Mouse (Mus musculus) CH12.LX (cell line): ENCODE results near the gene Cox19.

Experiments
- BHLHE40 ChIP-seq: IDR thresholded peaks from 2 replicates; pipeline ENCODE4 v1.6.1; 2011; ENCODE audit warnings: mild to moderate bottlenecking, low read depth, low read length, improper control_type of control experiment
- CHD2 ChIP-seq: IDR thresholded peaks from 2 replicates; pipeline ENCODE4 v1.6.1; 2011; ENCODE audit warnings: low read length, improper control_type of control experiment
- CTCF ChIP-seq, 2 experiments: IDR thresholded peaks in 1 of 2; conservative IDR thresholded peaks in 1 of 2; 2 replicates each; pipeline ENCODE4 v1.5.1; 2011 to 2012; ENCODE audit warnings: low read depth in 2 of 2, low read length in 2 of 2, improper control_type of control experiment in 1 of 2, inconsistent platforms in 1 of 2, mild to moderate bottlenecking in 1 of 2, moderate library complexity in 1 of 2
- ETS1 ChIP-seq: conservative IDR thresholded peaks from 2 replicates; pipeline ENCODE4 v1.6.1; 2012; ENCODE audit warnings: low read depth, mild to moderate bottlenecking, inconsistent platforms, low read length, improper control_type of control experiment, moderate library complexity
- HCFC1 ChIP-seq: IDR thresholded peaks from 2 replicates; pipeline ENCODE4 v1.6.1; 2012; ENCODE audit warnings: low read depth, mild to moderate bottlenecking, inconsistent platforms, low read length, improper control_type of control experiment
- JUN ChIP-seq: IDR thresholded peaks from 2 replicates; pipeline ENCODE4 v1.6.1; 2011; ENCODE audit warnings: low read depth, mild to moderate bottlenecking, low read length, improper control_type of control experiment, moderate library complexity; ENCODE audit not compliant: insufficient read depth
- MAX ChIP-seq: IDR thresholded peaks from 2 replicates; pipeline ENCODE4 v1.6.1; 2011; ENCODE audit warnings: low read length, improper control_type of control experiment
- MXI1 ChIP-seq: IDR thresholded peaks from 2 replicates; pipeline ENCODE4 v1.6.1; 2011; ENCODE audit warnings: mild to moderate bottlenecking, low read depth, low read length, improper control_type of control experiment
- POLR2A ChIP-seq: IDR thresholded peaks from 2 replicates; pipeline ENCODE4 v1.6.1; 2011; ENCODE audit warnings: low read depth, mild to moderate bottlenecking, improper control_type of control experiment, low read length
- RAD21 ChIP-seq: IDR thresholded peaks from 2 replicates; pipeline ENCODE4 v1.6.1; 2011; ENCODE audit warnings: low read depth, mild to moderate bottlenecking, low read length, improper control_type of control experiment, moderate library complexity
- ZMIZ1 ChIP-seq: IDR thresholded peaks from 2 replicates; pipeline ENCODE4 v1.6.1; 2012; ENCODE audit warnings: low read depth, mild to moderate bottlenecking, inconsistent platforms, low read length, improper control_type of control experiment

- TF ChIP-seq CTCF (conservative IDR thresholded peaks at IDR 0.05 in 1 of 2, IDR thresholded peaks at IDR 0.05 in 1 of 2; ENCODE audit: low read depth in 2 of 2, low read length in 2 of 2) (no peak), MXI1 (no peak), BHLHE40 (no peak), CHD2 (no peak), HCFC1 (no peak), RAD21 (no peak), POLR2A (no peak), ZMIZ1 (no peak), ETS1 (no peak), JUN (no peak), MAX (no peak)
These were observed 37.8 kb upstream of the Cox19 start for GRCm38 (mm10) chr5:139388694-139389675.
